Mouse (Mus musculus) kidney, postnatal 36 days (tissue): ENCODE results near the gene Mettl7a3.

Experiments used
- DNase-seq, 2 experiments: peaks; one replicate each; pipeline ENCODE4 v3.0.0; 2021 to 2022; ENCODE audit warnings: mixed read lengths in 2 of 2

Gene Mettl7a3

DNA sequence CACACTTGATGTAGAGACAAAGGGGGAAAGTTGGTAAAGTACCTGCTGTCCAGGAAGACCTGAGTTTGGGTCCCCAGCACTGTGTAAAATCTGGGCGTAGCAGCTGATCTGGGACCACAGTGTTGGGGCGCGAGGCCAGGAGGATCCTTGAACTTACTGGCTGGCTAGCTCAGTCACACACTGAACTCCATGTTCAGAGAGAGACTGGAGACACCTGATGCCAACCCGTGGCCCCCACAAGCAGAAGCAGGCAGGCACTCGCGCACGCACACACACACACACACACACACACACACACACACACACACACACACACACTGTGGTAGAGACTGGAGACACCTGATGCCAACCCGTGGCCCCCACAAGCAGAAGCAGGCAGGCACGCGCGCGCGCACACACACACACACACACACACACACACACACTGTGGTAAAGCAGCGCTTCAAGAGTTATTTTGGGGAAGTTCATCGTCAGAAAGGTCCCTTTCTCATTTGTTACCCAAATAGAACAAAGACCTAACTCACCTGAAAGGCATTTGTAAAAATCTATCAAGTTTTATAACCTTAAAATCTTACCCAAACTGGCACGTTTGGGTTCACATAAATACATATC lies 53.6 kb downstream of the Mettl7a3 start:
- DNase-seq, result no peak

DNA sequence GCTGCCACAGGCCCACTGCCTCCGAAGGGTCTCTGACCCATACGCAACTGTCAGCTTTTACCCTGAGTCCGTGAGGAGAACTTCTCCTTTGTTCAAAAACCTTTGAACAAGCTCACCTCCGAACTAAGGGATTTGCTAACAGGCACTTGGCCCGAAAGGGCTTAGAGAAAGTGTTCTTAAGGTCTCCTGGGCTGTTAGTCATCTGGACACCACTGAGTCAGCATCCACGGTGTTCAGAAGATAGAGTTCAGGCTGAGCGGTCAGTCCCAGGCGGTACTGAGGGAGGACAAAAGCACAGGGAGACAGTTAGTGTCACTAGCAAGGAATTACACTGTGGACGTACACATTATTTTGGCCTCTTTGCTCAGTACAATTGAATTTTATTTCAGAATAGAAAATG lies 54.2 kb downstream of the Mettl7a3 start:
- peak; percentile 40 to 54 for DNase-seq
